Mouse (Mus musculus): Measurements from ENCODE around the gene Ccm2l. TPM values are rescaled to one million over a fixed set of nuclear protein-coding genes. Genes with fewer than 3 reads are reported as not detected.
A peak's percentile ranks its signal among the peaks of the same experiment; 100 is the strongest.

Ccm2l gene
- polyA plus RNA-seq, 1 experiment from 2014 or later: 1.7 TPM

DNA sequence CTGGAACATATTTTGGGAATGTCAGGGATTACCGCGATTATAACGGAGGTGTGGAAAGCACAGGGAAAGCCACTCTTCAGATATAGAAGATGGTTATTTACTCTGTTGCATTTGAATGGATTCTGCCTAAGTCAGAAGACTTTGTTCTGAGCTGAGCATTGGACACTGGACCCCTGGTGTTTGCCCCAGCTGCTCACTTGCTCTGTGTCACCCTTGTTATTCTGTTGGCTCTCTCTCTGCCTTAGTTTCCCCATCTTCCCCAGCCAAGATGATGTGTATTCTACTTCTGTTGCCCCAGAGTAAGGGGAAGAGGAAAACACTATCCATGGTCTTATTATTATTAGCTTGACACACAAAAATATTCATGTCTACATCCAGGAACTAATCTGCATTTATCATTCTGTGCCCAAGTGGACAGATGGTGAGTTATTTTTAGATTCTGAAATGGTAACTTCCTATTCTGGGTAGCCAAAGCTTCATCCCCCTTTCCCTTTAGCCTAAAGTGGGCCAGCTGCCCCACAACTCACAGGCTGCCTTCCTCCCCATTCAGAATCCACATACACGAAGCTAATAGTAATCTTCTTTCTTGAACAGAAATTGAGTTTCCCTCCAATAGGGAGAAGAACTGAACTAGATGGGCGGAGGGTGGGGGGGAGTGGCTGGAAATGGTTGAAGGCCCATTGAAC lies 32.1 kb upstream of the Ccm2l start:
- Histone ChIP-seq H3K4me2 (no peak overlapping the region), H3K27me3 (peaks cover 73% of the 10 kb centered on the region), H3K36me3 (no peaks in the 10 kb centered on the region), H3K9ac (no peak overlapping the region), H3K4me1 (peaks cover 10% of the 10 kb centered on the region), H3K27ac (no peak overlapping the region), H3K9me3 (no peaks in the 10 kb centered on the region), H3K4me3 (no peak overlapping the region)
- 64% methylated on average over 5 of the region's 5 CpGs for WGBS
- ATAC-seq (ENCODE audit: insufficient number of reproducible peaks, insufficient read depth, low FRiP score, low TSS enrichment, low read depth): no peak

DNA sequence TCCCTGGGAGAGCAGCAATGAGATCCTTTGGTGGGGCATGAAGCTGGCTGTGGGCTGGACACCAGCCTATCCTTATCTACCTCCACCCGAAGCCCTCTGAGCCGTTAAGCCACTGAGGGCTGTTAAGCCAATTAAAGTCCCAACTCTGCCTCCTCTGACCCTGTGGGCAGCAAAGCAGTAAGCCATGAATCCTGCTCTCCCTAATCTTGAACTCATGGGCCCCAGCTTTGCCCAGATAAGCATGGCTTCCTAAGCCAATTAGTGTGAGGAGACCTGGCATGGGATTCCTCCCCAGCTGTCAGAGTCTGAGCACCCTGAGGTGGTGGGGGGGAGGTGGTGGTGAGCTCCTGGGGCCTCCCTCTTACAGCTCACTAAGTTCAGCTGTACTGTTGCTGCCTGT lies 29.1 kb upstream of the Ccm2l start:
- H3K9me3 ChIP-seq: no peaks in the 10 kb centered on the region
- H3K36me3 ChIP-seq: no peaks in the 10 kb centered on the region
- H3K27me3 ChIP-seq: peaks cover 43% of the 10 kb centered on the region
- H3K4me3 ChIP-seq: no peak overlapping the region
- WGBS: 48% methylated on average over 2 of the region's 2 CpGs
- peaks cover 7% of the 10 kb centered on the region for H3K4me1 ChIP-seq
- H3K4me2 ChIP-seq: no peak overlapping the region
- no peak overlapping the region for H3K27ac ChIP-seq
- no peak overlapping the region for H3K9ac ChIP-seq
- ATAC-seq (ENCODE audit: insufficient number of reproducible peaks, insufficient read depth, low FRiP score, low TSS enrichment, low read depth): no peak

DNA sequence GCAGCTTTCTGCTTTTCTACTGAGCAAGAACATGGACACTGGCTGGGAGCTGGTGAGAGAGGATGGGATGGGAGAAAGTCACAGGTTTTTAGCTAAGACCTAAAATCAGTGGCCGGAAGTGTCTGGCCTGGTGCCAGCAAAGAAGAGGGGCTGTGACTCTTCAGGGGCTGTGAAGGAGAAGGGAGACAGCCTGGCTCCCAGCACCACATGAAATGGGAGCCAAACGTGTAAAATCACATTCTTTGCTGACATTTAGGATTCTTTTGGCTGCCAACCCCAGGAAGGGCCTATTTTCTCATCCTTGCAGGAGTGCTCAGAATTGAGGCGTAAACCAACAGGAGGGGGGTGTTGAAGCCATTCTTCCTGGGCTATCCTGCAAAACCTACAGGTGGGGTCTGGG lies 21.9 kb upstream of the Ccm2l start:
- 56% methylated on average over 3 of the region's 3 CpGs for WGBS
- no peaks in the 10 kb centered on the region for H3K36me3 ChIP-seq

DNA sequence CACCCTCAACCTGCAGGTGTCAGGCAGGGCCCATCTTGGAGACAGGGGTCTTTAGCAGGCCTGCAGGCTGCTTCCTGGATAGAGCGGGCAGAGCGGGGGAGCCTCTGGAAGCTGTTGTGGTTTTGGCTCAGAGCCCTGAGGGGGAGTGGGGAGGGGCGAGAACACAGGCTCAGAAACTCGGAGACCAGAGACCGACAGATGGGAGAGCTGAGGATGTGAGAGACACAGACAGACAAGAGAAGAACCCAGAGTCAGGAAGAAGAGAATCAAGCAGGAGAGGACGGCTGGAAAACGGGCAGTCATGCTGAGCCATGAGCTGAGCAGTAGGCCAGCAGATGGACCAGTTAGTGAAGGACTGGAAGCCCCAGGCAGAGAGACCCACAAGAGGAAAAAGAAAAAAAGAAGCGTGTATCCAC lies 19.9 kb upstream of the Ccm2l start:
- Histone ChIP-seq H3K36me3 (no peaks in the 10 kb centered on the region), H3K4me1 (peaks cover 21% of the 10 kb centered on the region), H3K27ac (no peak overlapping the region), H3K9ac (no peak overlapping the region), H3K4me2 (0 out of 2 replicates have a peak overlapping the region, but pooled peaks have one; percentile 12), H3K4me3 (no peak overlapping the region), H3K9me3 (no peaks in the 10 kb centered on the region), H3K27me3 (peaks cover 18% of the 10 kb centered on the region)
- ATAC-seq (ENCODE audit: insufficient number of reproducible peaks, insufficient read depth, low FRiP score, low TSS enrichment, low read depth): no peak
- WGBS: 10% methylated on average over 8 of the region's 8 CpGs

More for the DNA sequence above, 21.9 kb upstream of the Ccm2l start:
- Histone ChIP-seq H3K9ac (no peak overlapping the region), H3K9me3 (no peaks in the 10 kb centered on the region), H3K27ac (no peak overlapping the region), H3K4me1 (peaks cover 13% of the 10 kb centered on the region), H3K27me3 (peaks cover 12% of the 10 kb centered on the region), H3K4me3 (no peak overlapping the region), H3K4me2 (no peak overlapping the region)
- no peak for ATAC-seq (ENCODE audit: insufficient number of reproducible peaks, insufficient read depth, low FRiP score, low TSS enrichment, low read depth)

DNA sequence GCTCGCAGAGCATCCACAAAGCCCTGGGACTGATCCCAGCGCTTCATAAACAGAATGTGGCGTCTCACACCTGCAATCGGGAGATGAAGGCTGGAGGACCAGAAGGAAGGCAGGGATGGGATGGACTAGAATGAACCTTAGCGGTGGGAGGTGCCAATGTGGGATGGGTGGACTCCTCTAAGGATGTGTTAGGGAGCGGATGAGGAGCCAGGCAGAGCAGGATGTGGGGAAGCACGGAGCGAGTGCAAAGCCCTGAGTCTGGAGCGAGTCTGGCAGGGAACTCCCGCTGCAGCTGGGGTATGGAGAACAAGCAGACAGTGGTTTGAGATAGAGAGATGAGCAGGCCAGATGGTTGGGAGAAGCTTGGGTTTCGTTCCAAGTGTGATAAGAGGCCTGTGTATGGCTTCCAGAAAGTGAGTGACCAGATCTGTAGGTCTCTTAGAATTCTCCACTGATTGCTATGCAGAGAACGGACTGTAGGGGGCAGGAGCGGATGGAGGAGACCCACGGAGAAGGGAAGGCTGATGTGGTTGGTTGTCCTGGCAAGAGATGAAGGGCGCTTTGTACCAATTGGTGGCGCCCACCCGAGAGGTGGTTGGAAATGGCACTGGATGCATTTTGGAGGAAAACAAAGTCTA lies 17.8 kb upstream of the Ccm2l start:
- no peaks in the 10 kb centered on the region for H3K9me3 ChIP-seq
- no peak overlapping the region for H3K9ac ChIP-seq
- H3K4me1 ChIP-seq: peaks cover 26% of the 10 kb centered on the region
- H3K4me2 ChIP-seq: no peak overlapping the region
- H3K4me3 ChIP-seq: no peak overlapping the region
- no peak for ATAC-seq (ENCODE audit: insufficient number of reproducible peaks, insufficient read depth, low FRiP score, low TSS enrichment, low read depth)
- WGBS: 43% methylated on average over 17 of the region's 17 CpGs
- H3K27me3 ChIP-seq: peaks cover 38% of the 10 kb centered on the region
- no peak overlapping the region for H3K27ac ChIP-seq
- no peaks in the 10 kb centered on the region for H3K36me3 ChIP-seq

DNA sequence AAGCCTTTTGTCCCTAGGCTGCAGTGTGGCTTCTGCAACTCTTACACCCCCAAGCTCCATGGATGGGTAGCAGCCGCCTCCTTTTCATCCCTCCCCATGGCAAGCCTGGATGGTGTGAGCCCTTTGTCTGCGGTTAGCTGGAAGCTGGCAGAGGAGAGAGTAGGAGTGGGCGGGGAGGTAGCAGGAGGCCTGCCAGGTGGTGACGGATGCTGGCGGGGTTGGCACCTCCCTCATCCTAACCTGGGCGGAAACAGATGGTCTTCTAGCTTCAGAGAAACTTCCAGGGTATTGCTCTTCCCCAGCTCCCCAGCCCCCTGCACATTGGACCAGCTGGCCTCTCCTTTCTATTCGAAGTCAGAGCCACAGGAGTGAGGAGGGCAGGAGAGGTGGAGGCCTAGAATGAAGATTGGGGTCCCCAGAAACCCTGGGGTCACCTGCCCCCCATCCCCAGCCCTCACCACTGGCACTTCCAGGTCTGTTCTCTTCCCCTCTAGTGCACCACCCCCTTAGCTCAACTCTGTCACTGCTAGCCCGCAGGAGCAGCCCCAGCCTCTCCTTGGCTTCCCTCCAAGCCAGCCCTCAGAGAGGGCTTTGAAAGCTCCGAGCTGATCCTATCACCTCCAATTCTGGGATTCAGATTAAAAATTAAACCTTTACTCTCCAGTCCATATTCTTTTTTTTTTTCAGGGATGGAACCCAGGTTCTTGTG lies 16.3 kb upstream of the Ccm2l start:
- 0 out of 2 replicates have a peak, but pooled peaks have one; percentile 43 for ATAC-seq (ENCODE audit: insufficient number of reproducible peaks, insufficient read depth, low FRiP score, low TSS enrichment, low read depth)
- Histone ChIP-seq H3K4me1 (peaks cover 26% of the 10 kb centered on the region), H3K27ac (no peak overlapping the region), H3K27me3 (peaks cover 49% of the 10 kb centered on the region), H3K9me3 (no peaks in the 10 kb centered on the region), H3K36me3 (no peaks in the 10 kb centered on the region), H3K4me3 (no peak overlapping the region), H3K9ac (0 out of 2 replicates have a peak overlapping the region, but pooled peaks have one; percentile 36), H3K4me2 (no peak overlapping the region)
- WGBS: 39% methylated on average over 9 of the region's 9 CpGs

DNA sequence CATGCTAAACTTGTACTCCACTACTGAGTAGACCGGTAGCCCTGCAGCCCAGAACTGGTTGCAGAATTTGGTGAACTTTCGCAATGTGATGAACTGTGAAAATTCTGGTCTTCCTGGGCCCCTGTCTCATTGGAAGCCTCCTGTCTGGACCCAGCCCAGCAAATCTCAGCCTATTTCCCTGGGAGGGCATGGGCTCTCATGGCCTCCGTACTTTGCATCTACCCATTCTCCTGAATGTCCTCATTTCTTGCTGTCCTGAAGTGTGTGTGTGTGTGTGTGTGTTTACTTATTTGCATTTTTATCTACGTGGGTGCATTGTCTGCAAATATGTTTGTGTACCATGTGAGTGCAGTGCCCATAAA lies 15.8 kb upstream of the Ccm2l start:
- Histone ChIP-seq H3K27ac (no peak overlapping the region), H3K4me2 (no peak overlapping the region), H3K4me1 (peaks cover 26% of the 10 kb centered on the region), H3K27me3 (peaks cover 55% of the 10 kb centered on the region), H3K9ac (no peak overlapping the region), H3K36me3 (no peaks in the 10 kb centered on the region), H3K4me3 (no peak overlapping the region), H3K9me3 (no peaks in the 10 kb centered on the region)
- 82% methylated on average over 4 of the region's 4 CpGs for WGBS
- no peak for ATAC-seq (ENCODE audit: insufficient number of reproducible peaks, insufficient read depth, low FRiP score, low TSS enrichment, low read depth)

DNA sequence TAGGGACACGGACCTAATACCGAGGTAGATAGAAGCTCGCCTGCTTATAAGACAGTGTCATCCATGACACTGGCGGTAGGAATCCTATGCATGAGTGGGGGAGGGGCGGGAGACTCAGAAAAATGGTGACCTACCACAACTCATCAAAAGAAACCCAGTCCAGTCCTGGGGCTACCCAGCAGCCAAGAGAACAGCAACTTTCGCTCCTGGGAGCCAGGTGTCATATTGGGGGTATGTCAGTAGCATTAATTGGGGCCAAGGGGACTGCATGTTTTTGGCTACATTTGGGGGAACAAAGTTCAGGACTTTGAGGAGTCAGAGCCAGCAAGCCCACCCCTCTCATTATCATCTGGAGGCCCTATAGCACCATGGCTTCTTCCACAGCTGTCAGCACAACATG lies 14.7 kb upstream of the Ccm2l start:
- no peak for ATAC-seq (ENCODE audit: insufficient number of reproducible peaks, insufficient read depth, low FRiP score, low TSS enrichment, low read depth)
- no peaks in the 10 kb centered on the region for H3K36me3 ChIP-seq
- H3K9me3 ChIP-seq: no peaks in the 10 kb centered on the region
- H3K4me1 ChIP-seq: peaks cover 19% of the 10 kb centered on the region
- 73% methylated on average over 6 of the region's 6 CpGs for WGBS
- peaks cover 55% of the 10 kb centered on the region for H3K27me3 ChIP-seq
- no peak overlapping the region for H3K4me3 ChIP-seq
- no peak overlapping the region for H3K9ac ChIP-seq
- H3K27ac ChIP-seq: no peak overlapping the region
- no peak overlapping the region for H3K4me2 ChIP-seq

DNA sequence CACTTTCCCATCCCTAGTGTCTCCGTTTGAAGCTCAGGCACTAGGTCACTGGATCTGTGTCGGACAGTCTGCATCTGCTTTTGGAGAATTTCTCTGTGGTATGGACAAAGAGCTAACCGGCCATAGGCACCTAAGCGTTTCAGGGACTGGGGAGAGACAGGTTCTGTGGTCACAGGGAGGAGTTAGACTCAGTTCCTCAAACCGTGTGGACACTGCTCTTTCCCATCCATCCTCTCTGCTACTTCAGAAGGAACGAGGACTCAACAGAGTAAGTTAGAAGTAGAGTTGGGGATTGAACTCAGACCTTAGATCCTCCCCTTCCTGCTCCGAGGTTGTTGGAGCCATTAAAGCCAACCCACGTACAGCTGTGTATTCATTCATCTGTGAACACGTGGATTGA lies 14.2 kb upstream of the Ccm2l start:
- H3K9ac ChIP-seq: no peak overlapping the region
- ATAC-seq (ENCODE audit: insufficient number of reproducible peaks, insufficient read depth, low FRiP score, low TSS enrichment, low read depth): no peak
- 80% methylated on average over 9 of the region's 9 CpGs for WGBS

DNA sequence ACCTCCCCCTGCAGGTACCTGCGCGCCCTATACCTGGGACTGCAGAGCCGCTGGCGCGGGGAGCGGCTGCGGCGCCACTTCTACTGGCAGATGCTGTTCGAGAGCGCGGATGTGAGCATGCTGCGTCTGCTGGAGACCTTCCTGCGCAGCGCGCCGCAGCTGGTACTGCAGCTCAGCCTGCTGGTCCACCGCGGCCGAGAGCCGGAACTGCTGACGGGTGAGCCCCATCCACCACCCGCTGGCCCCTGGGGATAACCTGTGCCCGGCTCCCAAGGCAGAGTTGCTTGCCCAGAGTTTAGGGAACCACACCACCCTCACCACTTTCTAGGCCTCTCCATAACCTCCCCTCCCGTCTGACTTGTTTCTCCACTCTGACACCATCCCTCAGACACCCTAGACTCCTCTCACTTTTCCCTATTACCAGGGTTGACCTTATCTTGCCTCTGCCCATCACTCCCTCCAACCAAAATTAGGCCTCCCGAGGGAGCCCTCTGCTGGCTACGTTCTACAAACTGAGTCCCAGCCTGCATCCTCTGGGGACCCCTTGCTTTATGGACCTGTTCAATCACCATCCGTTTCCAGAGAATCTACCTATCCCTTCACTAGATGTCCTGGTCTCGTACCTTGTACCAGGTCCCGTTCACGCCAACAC lies 12.9 kb upstream of the Ccm2l start:
- Histone ChIP-seq H3K36me3 (no peaks in the 10 kb centered on the region), H3K9me3 (no peaks in the 10 kb centered on the region), H3K4me2 (peak overlapping the region; percentile 30), H3K27me3 (peaks cover 51% of the 10 kb centered on the region), H3K4me1 (peaks cover 14% of the 10 kb centered on the region), H3K9ac (peak overlapping the region; percentile 36; the same call in 1 of the 2 replicates), H3K27ac (no peak overlapping the region), H3K4me3 (peak overlapping the region; percentile 9; the same call in 1 of the 2 replicates)
- no peak for ATAC-seq (ENCODE audit: insufficient number of reproducible peaks, insufficient read depth, low FRiP score, low TSS enrichment, low read depth)
- WGBS: 6% methylated on average over 27 of the region's 30 CpGs

More for the DNA sequence above, 14.2 kb upstream of the Ccm2l start:
- Histone ChIP-seq H3K27ac (no peak overlapping the region), H3K4me3 (no peak overlapping the region), H3K36me3 (no peaks in the 10 kb centered on the region), H3K4me1 (peaks cover 15% of the 10 kb centered on the region), H3K27me3 (peaks cover 55% of the 10 kb centered on the region), H3K9me3 (no peaks in the 10 kb centered on the region), H3K4me2 (no peak overlapping the region)

DNA sequence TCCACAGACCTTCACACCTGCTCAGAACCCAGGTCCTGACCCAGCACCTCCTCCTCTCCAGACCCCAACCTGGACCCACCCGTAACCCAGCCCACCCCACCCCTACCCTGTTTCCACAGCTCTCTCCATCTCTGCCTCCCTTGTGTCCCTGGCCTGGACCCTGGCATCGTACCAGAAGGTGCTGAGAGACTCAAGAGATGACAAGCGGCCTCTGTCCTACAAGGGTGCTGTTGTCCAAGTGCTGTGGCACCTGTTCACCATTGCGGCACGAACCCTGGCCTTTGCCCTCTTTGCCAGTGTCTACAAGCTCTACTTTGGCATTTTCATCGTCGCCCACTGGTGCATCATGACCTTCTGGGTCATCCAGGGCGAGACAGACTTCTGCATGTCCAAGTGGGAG lies 11.9 kb upstream of the Ccm2l start:
- ATAC-seq (ENCODE audit: insufficient number of reproducible peaks, insufficient read depth, low FRiP score, low TSS enrichment, low read depth): no peak
- Histone ChIP-seq H3K27me3 (peaks cover 46% of the 10 kb centered on the region), H3K4me1 (peaks cover 14% of the 10 kb centered on the region), H3K27ac (no peak overlapping the region), H3K9ac (no peak overlapping the region), H3K4me2 (no peak overlapping the region), H3K36me3 (no peaks in the 10 kb centered on the region), H3K4me3 (no peak overlapping the region), H3K9me3 (no peaks in the 10 kb centered on the region)
- 85% methylated on average over 8 of the region's 8 CpGs for WGBS
